Mouse (Mus musculus) midbrain, postnatal 0 days (tissue): ENCODE data around the gene Slc3a2. TPM values are rescaled to one million over a fixed set of nuclear protein-coding genes. Genes with fewer than 3 reads are reported as not detected.
"Not testable (repeated sequence)": the region's sequence is repeated elsewhere in the genome, so short reads cannot be mapped to it uniquely, and the experiment has no call there.

Experiments
- ATAC-seq: fragments of 200-750 bp; cut with Nextera tagmentation; 2 replicates; pipeline ENCODE4 v1.8.0; 2017; ENCODE audit warnings: moderate number of reproducible peaks, mild to moderate bottlenecking, moderate TSS enrichment, moderate library complexity; ENCODE audit not compliant: low FRiP score
- DNase-seq: peaks from one replicate; pipeline ENCODE4 v3.0.0-alpha.2; 2015; ENCODE audit warnings: low spot score
- H3K27ac ChIP-seq: fragments of 300-500 bp; sonication (generic); 2 replicates; pipeline ENCODE4 v1.5.1; 2014; ENCODE audit warnings: low read depth, mild to moderate bottlenecking, low read length, mixed read lengths
- H3K27me3 ChIP-seq: fragments of 300-500 bp; sonication (generic); 2 replicates; pipeline ENCODE4 v1.6.1; 2014; ENCODE audit warnings: low read length, control low read depth, mixed read lengths; ENCODE audit not compliant: insufficient read depth
- H3K36me3 ChIP-seq: fragments of 300-500 bp; sonication (generic); 2 replicates; pipeline ENCODE4 v1.6.1; 2014; ENCODE audit warnings: low read length, control low read depth, mixed read lengths; ENCODE audit not compliant: insufficient read depth
- H3K4me1 ChIP-seq: fragments of 300-500 bp; sonication (generic); 2 replicates; pipeline ENCODE4 v1.6.1; 2014; ENCODE audit warnings: mild to moderate bottlenecking, control low read depth, antibody characterized with exemption, low read length, mixed read lengths; ENCODE audit not compliant: insufficient read depth
- H3K4me2 ChIP-seq: fragments of 300-500 bp; sonication (generic); 2 replicates; pipeline ENCODE4 v1.6.1; 2014; ENCODE audit warnings: low read depth, mild to moderate bottlenecking, low read length, mixed read lengths; ENCODE audit not compliant: poor library complexity, severe bottlenecking
- H3K4me3 ChIP-seq: fragments of 300-500 bp; sonication (generic); 2 replicates; pipeline ENCODE4 v1.5.1; 2014; ENCODE audit warnings: low read depth, mild to moderate bottlenecking, low read length, moderate library complexity
- H3K9ac ChIP-seq: fragments of 300-500 bp; sonication (generic); replicated peaks from 2 replicates; pipeline ENCODE4 v1.6.1; 2014; ENCODE audit warnings: mild to moderate bottlenecking, low read length, moderate library complexity, mixed read lengths; ENCODE audit not compliant: poor library complexity, severe bottlenecking
- H3K9me3 ChIP-seq: fragments of 300-500 bp; sonication (generic); 2 replicates; pipeline ENCODE4 v1.6.1; 2016; ENCODE audit warnings: low read length, control low read depth
- CTCF ChIP-seq: IDR thresholded peaks from 2 replicates; pipeline ENCODE4 v1.5.1; 2016; ENCODE audit warnings: antibody characterized with exemption, mild to moderate bottlenecking
- WGBS: fragments of 180-500 bp; shearing (Covaris S2); extraction: QIAGEN DNeasy Blood & Tissue Kit; methylation state at CpG from one replicate; pipeline ENCODE4 v1.1.7; 2014; 5-methylcytosine and 5-hydroxymethylcytosine counted together
- polyA plus RNA-seq: library from polyadenylated mRNA; unstranded; fragments of >200 nt; fragmentation: Nextera tagmentation; extraction: Ambion mirVana; gene quantifications from 2 replicates; pipeline ENCODE4 v1.2.1, GENCODE M21; 2015
- total RNA-seq: library from RNA; depleted of rRNA; stranded (reverse); fragments of >200 nt; gene quantifications from 2 replicates; pipeline ENCODE4 v1.2.3, GENCODE M21; 2014

Slc3a2 gene
- total and polyA plus RNA-seq, 2 experiments from 2014 or later: 133 to 212 TPM

- Histone ChIP-seq H3K4me3 (no peak overlapping the region), H3K27ac (no peak overlapping the region), H3K36me3 (peaks cover 13% of the 10 kb centered on the region), H3K9ac (no peak overlapping the region), H3K4me2 (no peak overlapping the region), H3K9me3 (no peaks in the 10 kb centered on the region), H3K4me1 (no peaks in the 10 kb centered on the region), H3K27me3 (no peaks in the 10 kb centered on the region)
- DNase-seq (no peak), ATAC-seq (no peak)
- 65% methylated on average over 3 of the region's 3 CpGs for WGBS
- TF ChIP-seq CTCF: no peak
These were observed 11.2 kb upstream of the Slc3a2 start for GRCm38 (mm10) chr19:8734334-8734733.

GRCm38 (mm10) chr19:8728335-8729099, 5.3 kb upstream of the Slc3a2 start:
- not testable (repeated sequence) for H3K27ac ChIP-seq, DNase-seq, H3K9ac ChIP-seq, ATAC-seq, H3K27me3 ChIP-seq, H3K4me3 ChIP-seq, H3K4me1 ChIP-seq, H3K4me2 ChIP-seq, H3K9me3 ChIP-seq
- peaks cover 11% of the 10 kb centered on the region; the same call in 1 of the 2 replicates for H3K36me3 ChIP-seq
- WGBS: 52% methylated on average over 3 of the region's 3 CpGs

GRCm38 (mm10) chr19:8727495-8728114, 4.4 kb upstream of the Slc3a2 start:
- H3K27ac ChIP-seq: no peak overlapping the region
- H3K4me1 ChIP-seq: peaks cover 10% of the 10 kb centered on the region; the same call in 1 of the 2 replicates
- no peak overlapping the region for H3K4me3 ChIP-seq
- H3K9ac ChIP-seq: no peak overlapping the region; the same call in 1 of the 2 replicates
- 28% methylated on average over 5 of the region's 5 CpGs for WGBS
- no peaks in the 10 kb centered on the region for H3K9me3 ChIP-seq
- H3K36me3 ChIP-seq: peaks cover 11% of the 10 kb centered on the region; the same call in 1 of the 2 replicates
- ATAC-seq (no peak), DNase-seq (no peak)
- no peaks in the 10 kb centered on the region for H3K27me3 ChIP-seq
- no peak for TF ChIP-seq CTCF
- no peak overlapping the region for H3K4me2 ChIP-seq

- no peak overlapping the region for H3K4me2 ChIP-seq
- H3K36me3 ChIP-seq: peaks cover 11% of the 10 kb centered on the region; the same call in 1 of the 2 replicates
- no peak for TF ChIP-seq CTCF
- DNase-seq (no peak), ATAC-seq (no peak)
- no peak overlapping the region for H3K27ac ChIP-seq
- H3K9me3 ChIP-seq: no peaks in the 10 kb centered on the region
- peaks cover 10% of the 10 kb centered on the region; the same call in 1 of the 2 replicates for H3K4me1 ChIP-seq
- no peak overlapping the region for H3K9ac ChIP-seq
- H3K27me3 ChIP-seq: no peaks in the 10 kb centered on the region
- H3K4me3 ChIP-seq: no peak overlapping the region
- 17% methylated on average over 3 of the region's 3 CpGs for WGBS
These were observed 3.6 kb upstream of the Slc3a2 start for GRCm38 (mm10) chr19:8726609-8727390.

- no peak overlapping the region for H3K27ac ChIP-seq
- H3K9me3 ChIP-seq: no peaks in the 10 kb centered on the region
- WGBS: 41% methylated on average over 4 of the region's 4 CpGs
- H3K4me2 ChIP-seq: peak overlapping the region; percentile 59; the same call in 1 of the 2 replicates
- no peak for TF ChIP-seq CTCF
- no peaks in the 10 kb centered on the region for H3K27me3 ChIP-seq
- ATAC-seq: no peak
- peak overlapping the region; percentile 69; the same call in 1 of the 2 replicates for H3K4me3 ChIP-seq
- no peak overlapping the region; the same call in 1 of the 2 replicates for H3K9ac ChIP-seq
- no peak for DNase-seq
- peaks cover 11% of the 10 kb centered on the region; the same call in 1 of the 2 replicates for H3K36me3 ChIP-seq
- peaks cover 10% of the 10 kb centered on the region; the same call in 1 of the 2 replicates for H3K4me1 ChIP-seq
These were observed 2.0 kb upstream of the Slc3a2 start for GRCm38 (mm10) chr19:8725081-8725613.
